8 mouse cellular contexts compared by ENCODE assay signal in genomic region chr15:98579795-98580464, GRCm38 (mm10). TPM values are rescaled to one million over a fixed set of nuclear protein-coding genes. Genes with fewer than 3 reads are reported as not detected.
DNase-seq lines count a peak whose midpoint lies in the region; ATAC-seq and TF ChIP-seq lines count a peak whose summit lies in the region.

No protein-coding gene starts in this region.

- 43% methylated on average over 5 of the region's 5 CpGs for WGBS in embryonic facial prominence, embryonic 15.5 days
- 42% methylated on average over 5 of the region's 5 CpGs for WGBS in heart, embryonic 15.5 days
- WGBS in liver, embryonic 13.5 days (ENCODE audit: insufficient replicate concordance) = 39% methylated on average over 5 of the region's 5 CpGs
- 40% methylated on average over 5 of the region's 5 CpGs for WGBS in neural tube, embryonic 12.5 days
- WGBS in thymus, adult 2 months = 50% methylated on average over 5 of the region's 5 CpGs

- H3K4me2 ChIP-seq in embryonic facial prominence, embryonic 15.5 days (replicated peaks) = no peak overlapping the region
- no peak overlapping the region for H3K4me2 ChIP-seq in heart, embryonic 15.5 days
- H3K4me2 ChIP-seq in liver, embryonic 13.5 days = no peak overlapping the region
- H3K4me2 ChIP-seq in neural tube, embryonic 12.5 days (replicated peaks) = no peak overlapping the region

- TF ChIP-seq CTCF in bone marrow macrophage, adult 2 months (IDR thresholded peaks at IDR 0.05; ENCODE audit: low read depth, low read length) = peak; percentile 49; the same call in 1 of the 2 replicates
- peak; percentile 76; the same call in 1 of the 2 replicates for TF ChIP-seq CTCF in thymus, adult 2 months (IDR thresholded peaks at IDR 0.05; ENCODE audit: borderline replicate concordance, control insufficient read depth, extremely low read depth, insufficient read depth, low read length, poor library complexity)

- H3K9me3 ChIP-seq in embryonic facial prominence, embryonic 15.5 days (replicated peaks) = no peaks in the 10 kb centered on the region
- no peaks in the 10 kb centered on the region for H3K9me3 ChIP-seq in heart, embryonic 15.5 days (replicated peaks)
- H3K9me3 ChIP-seq in liver, embryonic 13.5 days (replicated peaks) = no peaks in the 10 kb centered on the region
- no peaks in the 10 kb centered on the region for H3K9me3 ChIP-seq in neural tube, embryonic 12.5 days

- no peak overlapping the region for H3K27ac ChIP-seq in bone marrow macrophage, adult 2 months (ENCODE audit: insufficient read depth, low read depth, low read length)
- no peak overlapping the region for H3K27ac ChIP-seq in embryonic facial prominence, embryonic 15.5 days (replicated peaks)
- no peak overlapping the region for H3K27ac ChIP-seq in heart, embryonic 15.5 days
- no peak overlapping the region for H3K27ac ChIP-seq in liver, embryonic 13.5 days
- H3K27ac ChIP-seq in neural tube, embryonic 12.5 days = no peak overlapping the region
- no peak overlapping the region for H3K27ac ChIP-seq in thymus, adult 2 months (ENCODE audit: control insufficient read depth, insufficient read depth, low read length)

- no peaks in the 10 kb centered on the region for H3K4me1 ChIP-seq in bone marrow macrophage, adult 2 months (ENCODE audit: control insufficient read depth, insufficient read depth, low read length)
- no peaks in the 10 kb centered on the region for H3K4me1 ChIP-seq in embryonic facial prominence, embryonic 15.5 days
- H3K4me1 ChIP-seq in heart, embryonic 15.5 days (replicated peaks) = peaks cover 12% of the 10 kb centered on the region
- peaks cover 6% of the 10 kb centered on the region for H3K4me1 ChIP-seq in liver, embryonic 13.5 days (replicated peaks)
- H3K4me1 ChIP-seq in neural tube, embryonic 12.5 days = no peaks in the 10 kb centered on the region
- H3K4me1 ChIP-seq in thymus, adult 2 months (replicated peaks; ENCODE audit: control insufficient read depth, insufficient read depth, low read length) = no peaks in the 10 kb centered on the region

- H3K9ac ChIP-seq in embryonic facial prominence, embryonic 15.5 days = no peak overlapping the region
- H3K9ac ChIP-seq in heart, embryonic 15.5 days = no peak overlapping the region
- no peak overlapping the region for H3K9ac ChIP-seq in liver, embryonic 13.5 days
- H3K9ac ChIP-seq in neural tube, embryonic 12.5 days = no peak overlapping the region

- TF ChIP-seq POLR2A in bone marrow macrophage, adult 2 months (IDR thresholded peaks at IDR 0.05; ENCODE audit: borderline replicate concordance, low read depth, low read length) = no peak
- no peak for TF ChIP-seq POLR2A in thymus, adult 2 months (IDR thresholded peaks at IDR 0.05; ENCODE audit: control insufficient read depth, extremely low read depth, insufficient read depth, low read length, poor library complexity)

- peak; percentile 63 for ATAC-seq in embryonic facial prominence, embryonic 15.5 days (ENCODE audit: insufficient number of reproducible peaks, low FRiP score, low TSS enrichment, low read depth)
- ATAC-seq in heart, embryonic 15.5 days (replicated peaks; ENCODE audit: insufficient number of reproducible peaks, insufficient read depth, low FRiP score, low read depth) = peak; percentile 67; the same call in 1 of the 2 replicates
- peak; percentile 77 for ATAC-seq in liver, embryonic 13.5 days (ENCODE audit: low read depth)
- peak; percentile 86 for ATAC-seq in neural tube, embryonic 12.5 days (ENCODE audit: low FRiP score, low read depth)

- peak; percentile 62 to 77 for DNase-seq in CD8-positive naive resting alpha-beta T cell, adult 2 months (ENCODE audit: low read depth in 2 of 2, low spot score in 2 of 2)
- DNase-seq in kidney, postnatal 25 days = peak; percentile 87 to 91
- DNase-seq in liver, embryonic 13.5 days = peak; percentile 66
- DNase-seq in thymus, adult 2 months = peak; percentile 76

- H3K27me3 ChIP-seq in embryonic facial prominence, embryonic 15.5 days = no peaks in the 10 kb centered on the region
- H3K27me3 ChIP-seq in heart, embryonic 15.5 days = no peaks in the 10 kb centered on the region
- H3K27me3 ChIP-seq in liver, embryonic 13.5 days = peaks cover 11% of the 10 kb centered on the region; the same call in 1 of the 2 replicates
- H3K27me3 ChIP-seq in neural tube, embryonic 12.5 days (replicated peaks) = no peaks in the 10 kb centered on the region
- no peaks in the 10 kb centered on the region for H3K27me3 ChIP-seq in thymus, adult 2 months (ENCODE audit: control insufficient read depth, insufficient read depth, low read length)

- H3K4me3 ChIP-seq in bone marrow macrophage, adult 2 months (ENCODE audit: insufficient read depth, low read length) = no peak overlapping the region
- H3K4me3 ChIP-seq in embryonic facial prominence, embryonic 15.5 days (replicated peaks) = no peak overlapping the region
- no peak overlapping the region for H3K4me3 ChIP-seq in heart, embryonic 15.5 days
- H3K4me3 ChIP-seq in liver, embryonic 13.5 days (replicated peaks) = no peak overlapping the region
- H3K4me3 ChIP-seq in neural tube, embryonic 12.5 days = no peak overlapping the region
- no peak overlapping the region for H3K4me3 ChIP-seq in thymus, adult 2 months (ENCODE audit: control insufficient read depth, insufficient read depth, low read length)

- H3K36me3 ChIP-seq in embryonic facial prominence, embryonic 15.5 days = no peaks in the 10 kb centered on the region
- no peaks in the 10 kb centered on the region for H3K36me3 ChIP-seq in heart, embryonic 15.5 days
- H3K36me3 ChIP-seq in liver, embryonic 13.5 days = no peaks in the 10 kb centered on the region
- no peaks in the 10 kb centered on the region for H3K36me3 ChIP-seq in neural tube, embryonic 12.5 days
- no peaks in the 10 kb centered on the region for H3K36me3 ChIP-seq in thymus, adult 2 months (ENCODE audit: control insufficient read depth, insufficient read depth, low read length)

RNA-seq across cellular contexts. Expression of gene 4930415O20Rik, which starts 9.1 kb away (rescaled TPM):
- not detected in 2 replicates for polyA plus RNA-seq in bone marrow macrophage, adult 2 months (2012; ENCODE audit: insufficient read depth, insufficient read length, missing spikeins)
- polyA plus RNA-seq in embryonic facial prominence, embryonic 15.5 days (2015; fragmentation: Nextera tagmentation; extraction: Ambion mirVana) = 0.43 TPM in 1 of 2 replicates, not detected in the other
- polyA plus RNA-seq in heart, embryonic 15.5 days (2015; fragmentation: Nextera tagmentation; extraction: Ambion mirVana) = 0.40 and 0.74 TPM in 2 replicates
- polyA plus RNA-seq in liver, embryonic 13.5 days (2015; fragmentation: Nextera tagmentation; extraction: Ambion mirVana) = not detected in 2 replicates
- not detected in 2 replicates for polyA plus RNA-seq in neural tube, embryonic 12.5 days (2016; fragmentation: Nextera tagmentation; extraction: Ambion mirVana)
- polyA plus RNA-seq in thymus, adult 2 months (2012; rRNA removed) = 0.31 TPM in 1 of 2 replicates, not detected in the other

RNA-seq across cellular contexts. Expression of gene Ccnt1, which starts 9.2 kb away (rescaled TPM):
- polyA plus RNA-seq in bone marrow macrophage, adult 2 months (2012; ENCODE audit: insufficient read depth, insufficient read length, missing spikeins) = 42.6 and 44.0 TPM in 2 replicates
- polyA plus RNA-seq in embryonic facial prominence, embryonic 15.5 days (2015; fragmentation: Nextera tagmentation; extraction: Ambion mirVana) = 54.7 and 57.5 TPM in 2 replicates
- polyA plus RNA-seq in heart, embryonic 15.5 days (2015; fragmentation: Nextera tagmentation; extraction: Ambion mirVana) = 33.2 and 38.0 TPM in 2 replicates
- 27.4 and 34.3 TPM in 2 replicates for polyA plus RNA-seq in liver, embryonic 13.5 days (2015; fragmentation: Nextera tagmentation; extraction: Ambion mirVana)
- 65.7 and 65.8 TPM in 2 replicates for polyA plus RNA-seq in neural tube, embryonic 12.5 days (2016; fragmentation: Nextera tagmentation; extraction: Ambion mirVana)
- 26.8 and 32.0 TPM in 2 replicates for polyA plus RNA-seq in thymus, adult 2 months (2012; rRNA removed)

RNA-seq across cellular contexts. Expression of gene Adcy6, which starts 29.9 kb away (rescaled TPM):
- 0.35 and 0.72 TPM in 2 replicates for polyA plus RNA-seq in bone marrow macrophage, adult 2 months (2012; ENCODE audit: insufficient read depth, insufficient read length, missing spikeins)
- 18.1 and 19.6 TPM in 2 replicates for polyA plus RNA-seq in embryonic facial prominence, embryonic 15.5 days (2015; fragmentation: Nextera tagmentation; extraction: Ambion mirVana)
- polyA plus RNA-seq in heart, embryonic 15.5 days (2015; fragmentation: Nextera tagmentation; extraction: Ambion mirVana) = 36.5 and 43.0 TPM in 2 replicates
- 5.2 and 6.2 TPM in 2 replicates for polyA plus RNA-seq in liver, embryonic 13.5 days (2015; fragmentation: Nextera tagmentation; extraction: Ambion mirVana)
- 14.5 and 16.3 TPM in 2 replicates for polyA plus RNA-seq in neural tube, embryonic 12.5 days (2016; fragmentation: Nextera tagmentation; extraction: Ambion mirVana)
- polyA plus RNA-seq in thymus, adult 2 months (2012; rRNA removed) = 211 and 230 TPM in 2 replicates

RNA-seq across cellular contexts. Expression of gene Kansl2, which starts 45.9 kb away (rescaled TPM):
- polyA plus RNA-seq in bone marrow macrophage, adult 2 months (2012; ENCODE audit: insufficient read depth, insufficient read length, missing spikeins) = 56.6 and 62.4 TPM in 2 replicates
- 99.6 and 101 TPM in 2 replicates for polyA plus RNA-seq in embryonic facial prominence, embryonic 15.5 days (2015; fragmentation: Nextera tagmentation; extraction: Ambion mirVana)
- polyA plus RNA-seq in heart, embryonic 15.5 days (2015; fragmentation: Nextera tagmentation; extraction: Ambion mirVana) = 70.0 and 81.2 TPM in 2 replicates
- 49.7 and 54.6 TPM in 2 replicates for polyA plus RNA-seq in liver, embryonic 13.5 days (2015; fragmentation: Nextera tagmentation; extraction: Ambion mirVana)
- polyA plus RNA-seq in neural tube, embryonic 12.5 days (2016; fragmentation: Nextera tagmentation; extraction: Ambion mirVana) = 169 and 183 TPM in 2 replicates
- polyA plus RNA-seq in thymus, adult 2 months (2012; rRNA removed) = 71.6 and 78.4 TPM in 2 replicates

RNA-seq across cellular contexts. Expression of gene Cacnb3, which starts 50.7 kb away (rescaled TPM):
- 0.88 and 1.3 TPM in 2 replicates for polyA plus RNA-seq in bone marrow macrophage, adult 2 months (2012; ENCODE audit: insufficient read depth, insufficient read length, missing spikeins)
- polyA plus RNA-seq in embryonic facial prominence, embryonic 15.5 days (2015; fragmentation: Nextera tagmentation; extraction: Ambion mirVana) = 45.7 and 48.2 TPM in 2 replicates
- 8.7 and 12.8 TPM in 2 replicates for polyA plus RNA-seq in heart, embryonic 15.5 days (2015; fragmentation: Nextera tagmentation; extraction: Ambion mirVana)
- polyA plus RNA-seq in liver, embryonic 13.5 days (2015; fragmentation: Nextera tagmentation; extraction: Ambion mirVana) = 1.4 and 1.5 TPM in 2 replicates
- polyA plus RNA-seq in neural tube, embryonic 12.5 days (2016; fragmentation: Nextera tagmentation; extraction: Ambion mirVana) = 108 and 127 TPM in 2 replicates
- polyA plus RNA-seq in thymus, adult 2 months (2012; rRNA removed) = 102 and 127 TPM in 2 replicates
